Mouse (Mus musculus) kidney, embryonic 15.5 days (tissue): ENCODE results near the gene Snx12. TPM values are rescaled to one million over a fixed set of nuclear protein-coding genes. Genes with fewer than 3 reads are reported as not detected.

Experiments used
- polyA plus RNA-seq: library from polyadenylated mRNA; unstranded; fragments of >200 nt; fragmentation: Nextera tagmentation; extraction: Ambion mirVana; gene quantifications from 2 replicates; pipeline ENCODE4 v1.2.1, GENCODE M21; 2015

The Snx12 gene
- polyA plus RNA-seq, 1 experiment from 2014 or later: 53.1 TPM

Other genes with a start within 250 kb of the Snx12 start
- 0.06 TPM in 1 of 2 replicates, not detected in the other for gene Tex11, start 162.9 kb downstream of the Snx12 start, polyA plus RNA-seq
- gene Slc7a3, start 136.5 kb downstream of the Snx12 start, polyA plus RNA-seq: 1.7 and 2.1 TPM in 2 replicates
- 3.2 and 3.3 TPM in 2 replicates for gene Foxo4, start 32.0 kb upstream of the Snx12 start, polyA plus RNA-seq
- 0.23 TPM in 1 of 2 replicates, not detected in the other for gene Gm614, start 41.4 kb upstream of the Snx12 start, polyA plus RNA-seq
- gene Il2rg, start 45.7 kb upstream of the Snx12 start, polyA plus RNA-seq: 21.1 and 22.2 TPM in 2 replicates
- gene Gm20489, start 46.5 kb upstream of the Snx12 start, polyA plus RNA-seq: not detected in 2 replicates
- gene Med12, start 51.5 kb upstream of the Snx12 start, polyA plus RNA-seq: 32.3 and 35.6 TPM in 2 replicates
- gene Nlgn3, start 76.6 kb upstream of the Snx12 start, polyA plus RNA-seq: 4.8 and 5.3 TPM in 2 replicates
- gene Gjb1, start 153.8 kb upstream of the Snx12 start, polyA plus RNA-seq: 20.0 and 21.4 TPM in 2 replicates
- gene Zmym3, start 198.3 kb upstream of the Snx12 start, polyA plus RNA-seq: 26.8 and 27.7 TPM in 2 replicates
- gene Nono, start 206.8 kb upstream of the Snx12 start, polyA plus RNA-seq: 464 and 466 TPM in 2 replicates
- 7.6 and 11.9 TPM in 2 replicates for gene Itgb1bp2, start 226.5 kb upstream of the Snx12 start, polyA plus RNA-seq